Mouse (Mus musculus): ENCODE measurements around the gene Sh3bgrl2.

GRCm38 (mm10) chr9:83571315-83571714 lies 23.2 kb downstream of the Sh3bgrl2 start:
- no peak for TF ChIP-seq GATA1 (IDR thresholded peaks at IDR 0.05; ENCODE audit: low read length)
- no peak for TF ChIP-seq TAL1 (IDR thresholded peaks at IDR 0.05; ENCODE audit: low read length)
